Mouse (Mus musculus): ENCODE measurements around the gene Lrrc46.

Lrrc46 gene

GRCm38 (mm10) chr11:97013121-97013670 is 28.0 kb downstream of the Lrrc46 start, which contains the start of gene Sp6:
Gene Sp6 (plus strand): TSS chr11:97013394.
- DNase-seq (ENCODE audit: low spot score in 2 of 2): no peak

GRCm38 (mm10) chr11:97009198-97009790 is 31.9 kb downstream of the Lrrc46 start:
- DNase-seq (ENCODE audit: low spot score in 2 of 2): no peak

GRCm38 (mm10) chr11:97007093-97007794 is 34.0 kb downstream of the Lrrc46 start:
- DNase-seq (ENCODE audit: low spot score in 2 of 2): no peak

GRCm38 (mm10) chr11:97003170-97003569 is 38.0 kb downstream of the Lrrc46 start:
- DNase-seq (ENCODE audit: low spot score in 2 of 2): no peak

GRCm38 (mm10) chr11:96997380-96997956 is 43.7 kb downstream of the Lrrc46 start:
- DNase-seq (ENCODE audit: low spot score in 2 of 2): no peak

- DNase-seq (ENCODE audit: low spot score in 2 of 2): no peak
Observed at GRCm38 (mm10) chr11:96996773-96997379, 44.3 kb downstream of the Lrrc46 start.

- DNase-seq (ENCODE audit: low spot score in 2 of 2): no peak
Observed at GRCm38 (mm10) chr11:96995836-96996772, 45.1 kb downstream of the Lrrc46 start.

GRCm38 (mm10) chr11:96995031-96995430 is 46.2 kb downstream of the Lrrc46 start:
- DNase-seq (ENCODE audit: low spot score in 2 of 2): no peak

GRCm38 (mm10) chr11:96992722-96993311 is 48.4 kb downstream of the Lrrc46 start:
- DNase-seq (ENCODE audit: low spot score in 2 of 2): no peak

- DNase-seq (ENCODE audit: low spot score in 2 of 2): no peak
Observed at GRCm38 (mm10) chr11:96991501-96991900, 49.7 kb downstream of the Lrrc46 start.

- DNase-seq (ENCODE audit: low spot score in 2 of 2): no peak
Observed at GRCm38 (mm10) chr11:96987873-96988655, 53.1 kb downstream of the Lrrc46 start.

GRCm38 (mm10) chr11:96986463-96986862 is 54.7 kb downstream of the Lrrc46 start:
- DNase-seq (ENCODE audit: low spot score in 2 of 2): no peak

GRCm38 (mm10) chr11:96984903-96985302 is 56.3 kb downstream of the Lrrc46 start:
- no peak for DNase-seq (ENCODE audit: low spot score in 2 of 2)
